Mouse (Mus musculus) forebrain, embryonic 11.5 days (tissue): ENCODE results near the gene Cuzd1. TPM values are rescaled to one million over a fixed set of nuclear protein-coding genes. Genes with fewer than 3 reads are reported as not detected.

Experiments
- ATAC-seq: fragments of 200-750 bp; cut with Nextera tagmentation; replicated peaks from 2 replicates; pipeline ENCODE4 v1.8.0; 2017; ENCODE audit warnings: moderate TSS enrichment; ENCODE audit not compliant: low FRiP score
- DNase-seq: peaks from one replicate; pipeline ENCODE4 v3.0.0-alpha.2; 2017; ENCODE audit warnings: low spot score
- H3K27ac ChIP-seq: fragments of 300-500 bp; sonication (generic); 2 replicates; pipeline ENCODE4 v1.5.1; 2014; ENCODE audit warnings: low read depth, low read length
- H3K27me3 ChIP-seq: fragments of 300-500 bp; sonication (generic); 2 replicates; pipeline ENCODE4 v1.6.1; 2014; ENCODE audit warnings: mild to moderate bottlenecking, low read length, mixed read lengths; ENCODE audit not compliant: control insufficient read depth, insufficient read depth
- H3K36me3 ChIP-seq: fragments of 300-500 bp; sonication (generic); 2 replicates; pipeline ENCODE4 v1.6.1; 2014; ENCODE audit warnings: mild to moderate bottlenecking, low read length, moderate library complexity, mixed read lengths; ENCODE audit not compliant: control insufficient read depth, insufficient read depth
- H3K4me1 ChIP-seq: fragments of 300-500 bp; sonication (generic); replicated peaks from 2 replicates; pipeline ENCODE4 v1.6.1; 2014; ENCODE audit warnings: low read length, mixed read lengths; ENCODE audit not compliant: control insufficient read depth, insufficient read depth
- H3K4me2 ChIP-seq: fragments of 300-500 bp; sonication (generic); 2 replicates; pipeline ENCODE4 v1.6.1; 2014; ENCODE audit warnings: low read depth, mild to moderate bottlenecking, low read length, moderate library complexity, mixed read lengths; ENCODE audit not compliant: severe bottlenecking
- H3K4me3 ChIP-seq: fragments of 300-500 bp; sonication (generic); 2 replicates; pipeline ENCODE4 v1.5.1; 2014; ENCODE audit warnings: low read depth, low read length
- H3K9ac ChIP-seq: fragments of 300-500 bp; sonication (generic); 2 replicates; pipeline ENCODE4 v1.6.1; 2014; ENCODE audit warnings: low read length
- H3K9me3 ChIP-seq: fragments of 300-500 bp; sonication (generic); 2 replicates; pipeline ENCODE4 v1.6.1; 2016; ENCODE audit warnings: low read length, mixed read lengths; ENCODE audit not compliant: control insufficient read depth
- WGBS: fragments of 180-500 bp; shearing (Covaris S2); extraction: QIAGEN DNeasy Blood & Tissue Kit; methylation state at CpG from one replicate; pipeline ENCODE4 v1.1.7; 2014; 5-methylcytosine and 5-hydroxymethylcytosine counted together
- polyA plus RNA-seq: library from polyadenylated mRNA; unstranded; fragments of >200 nt; fragmentation: Nextera tagmentation; extraction: Ambion mirVana; gene quantifications from 2 replicates; pipeline ENCODE4 v1.2.1, GENCODE M21; 2014

Gene Cuzd1
- polyA plus RNA-seq, 1 experiment from 2014 or later, result not detected

DNA sequence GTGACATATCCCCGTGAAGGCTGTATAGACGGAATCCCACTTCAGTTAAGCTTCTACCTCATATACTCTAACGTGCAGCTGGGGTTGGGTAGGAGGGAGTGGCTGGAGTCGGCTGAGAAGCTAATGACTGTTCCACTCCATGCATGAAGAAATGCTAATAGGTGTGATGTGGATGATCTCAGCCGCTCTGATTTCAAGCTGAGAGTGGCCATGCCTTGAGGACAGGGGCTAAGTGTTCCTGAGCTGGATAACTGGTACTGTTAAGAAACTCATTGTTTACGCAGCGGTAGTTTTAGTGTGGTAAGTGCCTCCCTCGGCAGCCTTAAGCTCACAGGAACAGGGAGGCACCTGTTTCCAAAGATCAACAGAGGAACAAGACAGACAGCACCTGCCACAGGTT, 18.8 kb downstream of the Cuzd1 start:
- no peaks in the 10 kb centered on the region for H3K27me3 ChIP-seq
- H3K4me3 ChIP-seq, result no peak overlapping the region
- no peaks in the 10 kb centered on the region for H3K36me3 ChIP-seq
- no peak overlapping the region for H3K9ac ChIP-seq
- H3K4me2 ChIP-seq, result no peak overlapping the region
- no peaks in the 10 kb centered on the region for H3K9me3 ChIP-seq
- ATAC-seq, result no peak
- WGBS, result 83% methylated on average over 8 of the region's 8 CpGs
- no peaks in the 10 kb centered on the region for H3K4me1 ChIP-seq
- no peak overlapping the region for H3K27ac ChIP-seq
- no peak for DNase-seq

DNA sequence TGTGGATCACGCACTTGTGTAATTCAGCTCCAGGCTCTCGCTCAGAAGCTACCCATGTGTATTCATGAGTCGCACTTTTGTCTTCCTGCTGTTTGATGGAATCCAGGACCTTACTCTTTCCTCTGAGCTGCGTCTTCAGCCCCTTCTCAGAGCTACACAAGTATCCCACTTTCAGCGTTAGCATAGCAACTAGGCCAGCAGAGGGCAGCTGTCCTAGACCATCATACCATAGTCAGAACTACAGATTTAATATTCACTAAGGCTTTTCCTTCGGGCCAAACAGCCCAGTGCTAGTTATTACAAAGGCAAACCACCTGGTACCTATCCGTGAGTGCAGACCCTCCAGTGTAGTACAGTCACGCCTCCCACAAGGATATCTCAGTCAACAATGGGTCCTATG, 24.9 kb downstream of the Cuzd1 start:
- H3K4me1 ChIP-seq, result no peaks in the 10 kb centered on the region
- no peaks in the 10 kb centered on the region for H3K36me3 ChIP-seq
- no peak overlapping the region for H3K4me3 ChIP-seq
- no peak overlapping the region for H3K27ac ChIP-seq
- WGBS, result 82% methylated on average over 8 of the region's 8 CpGs
- no peaks in the 10 kb centered on the region for H3K27me3 ChIP-seq
- H3K9me3 ChIP-seq, result no peaks in the 10 kb centered on the region
- DNase-seq (no peak), ATAC-seq (no peak)
- no peak overlapping the region for H3K4me2 ChIP-seq
- H3K9ac ChIP-seq, result no peak overlapping the region

DNA sequence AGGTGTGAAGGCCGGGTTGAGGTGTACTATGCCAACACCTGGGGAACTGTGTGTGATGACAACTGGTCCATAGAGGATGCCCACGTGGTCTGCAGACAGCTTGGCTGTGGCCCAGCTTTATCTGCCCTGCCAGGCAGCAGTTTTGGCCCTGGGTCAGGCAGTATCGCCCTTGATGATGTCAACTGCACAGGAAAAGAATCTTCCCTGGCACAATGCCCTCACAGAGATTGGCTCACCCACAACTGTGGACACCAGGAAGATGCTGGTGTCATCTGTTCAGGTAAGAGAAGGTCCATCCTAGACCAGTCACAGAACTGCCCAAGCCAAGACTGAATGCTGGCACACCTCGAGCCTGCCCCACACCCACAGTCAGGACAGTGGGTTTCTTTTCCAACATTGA, 56.2 kb downstream of the Cuzd1 start:
- no peaks in the 10 kb centered on the region for H3K27me3 ChIP-seq
- WGBS, result 73% methylated on average over 4 of the region's 4 CpGs
- H3K4me2 ChIP-seq, result no peak overlapping the region
- H3K36me3 ChIP-seq, result no peaks in the 10 kb centered on the region
- H3K9me3 ChIP-seq, result no peaks in the 10 kb centered on the region
- no peaks in the 10 kb centered on the region for H3K4me1 ChIP-seq
- H3K27ac ChIP-seq, result no peak overlapping the region
- H3K4me3 ChIP-seq, result no peak overlapping the region
- DNase-seq (no peak), ATAC-seq (no peak)
- H3K9ac ChIP-seq, result no peak overlapping the region

DNA sequence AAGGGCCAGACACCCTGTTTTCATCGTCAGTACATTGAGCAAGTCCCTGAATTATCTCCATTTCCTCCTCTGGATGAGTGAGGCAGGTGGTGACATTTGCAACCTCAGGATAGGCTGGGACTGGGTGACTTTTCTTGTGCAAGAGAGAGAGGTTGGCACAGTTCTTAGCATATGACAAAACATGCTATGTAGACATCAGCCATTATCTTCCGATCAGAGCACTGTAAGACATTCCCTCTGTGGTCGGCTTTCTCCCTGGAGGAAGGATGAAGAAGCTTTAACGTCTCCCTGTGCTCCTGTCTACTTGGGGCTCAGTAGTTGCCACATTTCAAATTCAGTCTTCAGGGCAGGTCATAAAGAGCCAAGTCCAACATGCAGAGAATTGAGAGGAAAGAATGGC, 57.8 kb downstream of the Cuzd1 start:
- Histone ChIP-seq H3K9me3 (no peaks in the 10 kb centered on the region), H3K4me3 (no peak overlapping the region), H3K27ac (no peak overlapping the region), H3K4me2 (no peak overlapping the region), H3K36me3 (no peaks in the 10 kb centered on the region), H3K9ac (no peak overlapping the region), H3K27me3 (no peaks in the 10 kb centered on the region), H3K4me1 (no peaks in the 10 kb centered on the region)
- DNase-seq (no peak), ATAC-seq (no peak)
- WGBS, result 93% methylated on average over 4 of the region's 4 CpGs

DNA sequence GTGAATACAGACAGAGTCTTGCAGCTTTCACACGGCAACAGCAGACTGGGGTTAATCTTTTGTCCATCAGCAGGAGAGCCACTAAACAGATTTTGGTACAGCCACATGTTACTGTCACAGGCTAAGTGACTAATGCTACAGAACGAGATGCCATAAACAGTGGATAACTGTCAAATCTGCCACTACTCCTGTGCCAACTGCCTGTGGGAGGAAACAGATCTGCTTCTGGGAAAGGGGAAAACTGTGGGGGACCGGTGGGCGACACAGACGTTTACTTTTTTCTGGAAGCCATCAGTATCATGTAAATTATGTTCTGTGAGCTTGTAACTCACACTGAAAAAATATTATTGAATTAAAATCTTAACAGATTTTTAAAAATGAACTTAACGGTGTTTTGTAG, 61.1 kb downstream of the Cuzd1 start:
- no peak for ATAC-seq
- Histone ChIP-seq H3K4me1 (no peaks in the 10 kb centered on the region), H3K9me3 (no peaks in the 10 kb centered on the region), H3K27me3 (no peaks in the 10 kb centered on the region), H3K27ac (no peak overlapping the region), H3K4me3 (no peak overlapping the region), H3K4me2 (no peak overlapping the region), H3K9ac (no peak overlapping the region), H3K36me3 (no peaks in the 10 kb centered on the region)
- 73% methylated on average over 6 of the region's 6 CpGs for WGBS
- DNase-seq, result no peak

Other genes starting within 250 kb of the Cuzd1 start
- gene 4933402N03Rik, start 176.0 kb downstream of the Cuzd1 start, polyA plus RNA-seq, result not detected in 2 replicates
- not detected in 2 replicates for gene 5430419D17Rik, start 147.9 kb downstream of the Cuzd1 start, polyA plus RNA-seq
- not detected in 2 replicates for gene Fam24b, start 7.2 kb upstream of the Cuzd1 start, polyA plus RNA-seq
- gene Fam24a, start 11.6 kb upstream of the Cuzd1 start, polyA plus RNA-seq, result not detected in 2 replicates
- gene 2310057M21Rik, start 40.5 kb upstream of the Cuzd1 start, polyA plus RNA-seq, result 18.5 and 21.3 TPM in 2 replicates
- gene Pstk, start 48.8 kb upstream of the Cuzd1 start, polyA plus RNA-seq, result 54.4 and 57.3 TPM in 2 replicates
- gene Ikzf5, start 88.2 kb upstream of the Cuzd1 start, polyA plus RNA-seq, result 24.3 and 24.7 TPM in 2 replicates
- 74.1 and 74.6 TPM in 2 replicates for gene Acadsb, start 88.3 kb upstream of the Cuzd1 start, polyA plus RNA-seq
- 0.29 and 0.31 TPM in 2 replicates for gene Hmx3, start 220.6 kb upstream of the Cuzd1 start, polyA plus RNA-seq
- gene Hmx2, start 226.5 kb upstream of the Cuzd1 start, polyA plus RNA-seq, result 0.61 and 0.68 TPM in 2 replicates
- 256 and 281 TPM in 2 replicates for gene Bub3, start 237.9 kb upstream of the Cuzd1 start, polyA plus RNA-seq